Comparison of ENCODE assay signal across 24 mouse cellular contexts in the genomic region with DNA sequence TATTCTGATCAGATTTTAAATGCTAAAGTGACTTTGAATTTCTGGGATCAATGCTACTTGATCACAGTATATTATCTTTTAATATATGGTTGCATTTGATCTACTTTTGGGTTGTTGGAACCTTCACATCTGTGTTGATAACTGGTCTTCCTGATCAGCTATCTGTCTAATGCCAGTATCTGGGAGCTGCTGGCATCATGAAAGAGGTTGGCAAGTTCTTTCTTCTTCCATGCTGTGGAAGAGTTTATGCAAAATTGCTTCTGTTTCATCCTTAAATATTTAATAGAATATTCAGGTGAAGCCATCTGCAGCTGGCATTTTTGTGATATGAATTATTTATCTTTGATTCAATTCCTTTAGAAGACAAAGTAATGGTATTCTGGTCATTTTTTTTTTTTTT. TPM values are rescaled to one million over a fixed set of nuclear protein-coding genes. Genes with fewer than 3 reads are reported as not detected.
"Had no signal": no experiment of that assay in that cellular context is flagged by ENCODE, and none has a peak within 500 bp of the region (broad histone marks: within the 10 kb centered on the region; RNA-seq: fewer than 3 reads in every experiment).

No protein-coding gene starts in this region.

- H3K27me3 ChIP-seq: embryonic facial prominence, embryonic 12.5 days; embryonic facial prominence, embryonic 13.5 days; embryonic facial prominence, embryonic 15.5 days; forebrain, embryonic 12.5 days; forebrain, embryonic 13.5 days; forebrain, embryonic 15.5 days had no signal

- H3K36me3 ChIP-seq: embryonic facial prominence, embryonic 10.5 days; embryonic facial prominence, embryonic 12.5 days; embryonic facial prominence, embryonic 13.5 days; embryonic facial prominence, embryonic 15.5 days; forebrain, embryonic 10.5 days; forebrain, embryonic 12.5 days; forebrain, embryonic 15.5 days; heart, embryonic 10.5 days had no signal

- H3K27ac ChIP-seq: embryonic facial prominence, embryonic 10.5 days; embryonic facial prominence, embryonic 12.5 days; embryonic facial prominence, embryonic 13.5 days; embryonic facial prominence, embryonic 15.5 days; forebrain, embryonic 10.5 days; forebrain, embryonic 12.5 days; forebrain, embryonic 13.5 days; forebrain, embryonic 15.5 days; gastrocnemius, adult 2 months; heart, adult 2 months; heart, embryonic 10.5 days had no signal

- DNase-seq: cerebellum, adult 8-10 months; embryo, embryonic 11 days; forebrain, postnatal 0 days; gastrocnemius, adult 2 months; gastrocnemius, postnatal 10 days; gastrocnemius, postnatal 14 days; gastrocnemius, postnatal 25 days; gastrocnemius, postnatal 36 days; heart, adult 11 months; heart, adult 18-20 months; heart, adult 2 months had no signal

- H3K4me1 ChIP-seq: embryonic facial prominence, embryonic 10.5 days; embryonic facial prominence, embryonic 12.5 days; embryonic facial prominence, embryonic 13.5 days; embryonic facial prominence, embryonic 15.5 days; forebrain, embryonic 15.5 days; heart, embryonic 10.5 days had no signal

- H3K4me3 ChIP-seq: embryonic facial prominence, embryonic 10.5 days; embryonic facial prominence, embryonic 12.5 days; embryonic facial prominence, embryonic 13.5 days; embryonic facial prominence, embryonic 15.5 days; erythroblast, embryonic 14.5 days; forebrain, embryonic 10.5 days; forebrain, embryonic 12.5 days; forebrain, embryonic 13.5 days; forebrain, embryonic 15.5 days; gastrocnemius, adult 2 months; heart, adult 2 months; heart, embryonic 10.5 days had no signal

- ATAC-seq: forebrain, embryonic 13.5 days; forebrain, embryonic 14.5 days; forebrain, embryonic 15.5 days; forebrain, embryonic 16.5 days; forebrain, postnatal 0 days had no signal

- H3K4me2 ChIP-seq: embryonic facial prominence, embryonic 12.5 days; embryonic facial prominence, embryonic 13.5 days; embryonic facial prominence, embryonic 15.5 days; forebrain, embryonic 12.5 days; forebrain, embryonic 13.5 days; forebrain, embryonic 15.5 days had no signal

- H3K9me3 ChIP-seq: embryonic facial prominence, embryonic 10.5 days; embryonic facial prominence, embryonic 12.5 days; embryonic facial prominence, embryonic 13.5 days; embryonic facial prominence, embryonic 15.5 days; forebrain, embryonic 10.5 days; forebrain, embryonic 12.5 days; forebrain, embryonic 13.5 days; forebrain, embryonic 15.5 days; heart, embryonic 10.5 days had no signal

- H3K9ac ChIP-seq: embryonic facial prominence, embryonic 12.5 days; embryonic facial prominence, embryonic 13.5 days; embryonic facial prominence, embryonic 15.5 days; forebrain, embryonic 12.5 days; forebrain, embryonic 13.5 days; forebrain, embryonic 15.5 days; forebrain, postnatal 0 days had no signal

RNA-seq across cellular contexts. Expression of a gene that starts 32.6 kb away (rescaled TPM):
- polyA plus RNA-seq: erythroblast, embryonic 14.5 days; gonadal fat pad, adult 2 months; heart, adult 2 months had no signal
